Mouse (Mus musculus): ENCODE measurements around the gene Tenm2. TPM values are rescaled to one million over a fixed set of nuclear protein-coding genes. Genes with fewer than 3 reads are reported as not detected.

Gene Tenm2
- polyA plus RNA-seq, 1 experiment from 2014 or later = 3.2 TPM

DNA sequence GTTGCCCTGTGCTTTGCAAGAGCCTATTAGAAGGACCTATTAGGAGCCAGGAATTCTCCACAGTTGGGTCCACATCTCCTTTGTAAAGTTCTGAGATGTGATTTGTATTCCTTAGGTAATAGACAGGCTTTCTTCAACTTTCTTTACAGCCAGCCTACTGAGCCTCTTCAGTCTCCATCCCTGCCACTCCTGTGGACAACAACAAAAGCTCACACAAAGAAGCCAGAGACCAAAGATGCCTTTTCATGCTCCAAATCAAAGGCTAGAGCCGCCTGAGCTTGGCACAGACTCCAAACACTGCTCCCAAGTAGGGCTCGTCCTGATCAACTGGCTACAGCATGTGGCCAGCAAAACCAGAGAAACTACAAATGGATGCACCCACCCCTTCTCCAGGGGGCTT is 333.5 kb downstream of the Tenm2 start:
- ATAC-seq (ENCODE audit: insufficient read depth, low FRiP score, low TSS enrichment) (no peak), DNase-seq (ENCODE audit: low spot score) (no peak)
- Histone ChIP-seq H3K4me3 (ENCODE audit: low read depth, low read length) (no peak overlapping the region), H3K27me3 (ENCODE audit: control insufficient read depth, insufficient read depth, low read length) (no peaks in the 10 kb centered on the region), H3K9me3 (ENCODE audit: control insufficient read depth, low read length) (no peaks in the 10 kb centered on the region), H3K9ac (ENCODE audit: low read length) (no peak overlapping the region), H3K27ac (ENCODE audit: low read depth, low read length) (no peak overlapping the region), H3K4me1 (ENCODE audit: control insufficient read depth, insufficient read depth, low read length) (no peaks in the 10 kb centered on the region), H3K36me3 (ENCODE audit: control insufficient read depth, insufficient read depth, low read length) (no peaks in the 10 kb centered on the region), H3K4me2 (ENCODE audit: low read depth) (no peak overlapping the region)
- WGBS = 24% methylated on average over 2 of the region's 2 CpGs

GRCm38 (mm10) chr11:36893061-36893460 is 342.7 kb downstream of the Tenm2 start:
- DNase-seq (ENCODE audit: low spot score) (no peak), ATAC-seq (ENCODE audit: insufficient read depth, low FRiP score, low TSS enrichment) (no peak)
- no peaks in the 10 kb centered on the region for H3K27me3 ChIP-seq (ENCODE audit: control insufficient read depth, insufficient read depth, low read length)
- H3K4me2 ChIP-seq (ENCODE audit: low read depth) = no peak overlapping the region
- H3K27ac ChIP-seq (ENCODE audit: low read depth, low read length) = no peak overlapping the region
- no peak overlapping the region for H3K9ac ChIP-seq (ENCODE audit: low read length)
- no peaks in the 10 kb centered on the region for H3K4me1 ChIP-seq (ENCODE audit: control insufficient read depth, insufficient read depth, low read length)
- H3K9me3 ChIP-seq (ENCODE audit: control insufficient read depth, low read length) = no peaks in the 10 kb centered on the region
- H3K36me3 ChIP-seq (ENCODE audit: control insufficient read depth, insufficient read depth, low read length) = no peaks in the 10 kb centered on the region
- no peak overlapping the region for H3K4me3 ChIP-seq (ENCODE audit: low read depth, low read length)
- WGBS = 83% methylated on average over 3 of the region's 3 CpGs

- DNase-seq (ENCODE audit: low spot score) (peak; percentile 53), ATAC-seq (ENCODE audit: insufficient read depth, low FRiP score, low TSS enrichment) (0 out of 2 replicates have a peak, but pooled peaks have one; percentile 38)
- H3K4me1 ChIP-seq (ENCODE audit: control insufficient read depth, insufficient read depth, low read length) = no peaks in the 10 kb centered on the region
- H3K27ac ChIP-seq (ENCODE audit: low read depth, low read length) = no peak overlapping the region
- 38% methylated on average over 3 of the region's 3 CpGs for WGBS
- no peaks in the 10 kb centered on the region for H3K27me3 ChIP-seq (ENCODE audit: control insufficient read depth, insufficient read depth, low read length)
- H3K4me2 ChIP-seq (ENCODE audit: low read depth) = no peak overlapping the region
- no peak overlapping the region for H3K4me3 ChIP-seq (ENCODE audit: low read depth, low read length)
- no peaks in the 10 kb centered on the region for H3K36me3 ChIP-seq (ENCODE audit: control insufficient read depth, insufficient read depth, low read length)
- H3K9ac ChIP-seq (ENCODE audit: low read length) = no peak overlapping the region
- no peaks in the 10 kb centered on the region for H3K9me3 ChIP-seq (ENCODE audit: control insufficient read depth, low read length)
Observed at GRCm38 (mm10) chr11:36891106-36891505, 344.7 kb downstream of the Tenm2 start.

DNA sequence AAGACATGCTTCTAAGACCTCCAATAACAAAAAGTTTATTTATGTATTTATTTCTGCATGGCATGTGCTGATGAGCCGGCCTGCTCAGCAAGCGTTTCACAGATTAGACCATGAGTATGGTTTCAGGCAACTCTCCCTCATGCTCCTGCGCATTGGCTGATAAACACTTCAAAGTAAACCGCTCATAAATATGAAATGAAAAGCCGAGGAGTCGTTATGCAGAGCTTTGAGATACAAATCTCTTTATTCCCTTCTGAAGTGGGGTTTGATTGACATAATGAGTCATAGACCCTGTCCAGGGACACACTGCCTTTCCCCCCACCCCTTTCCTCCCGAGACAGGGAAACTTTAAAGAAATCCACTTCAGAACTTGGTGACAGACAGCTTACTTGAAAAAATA is 348.3 kb downstream of the Tenm2 start:
- H3K27ac ChIP-seq (ENCODE audit: low read depth, low read length) = no peak overlapping the region
- no peak for ATAC-seq (ENCODE audit: insufficient read depth, low FRiP score, low TSS enrichment)
- H3K4me1 ChIP-seq (ENCODE audit: control insufficient read depth, insufficient read depth, low read length) = no peaks in the 10 kb centered on the region
- H3K9ac ChIP-seq (ENCODE audit: low read length) = no peak overlapping the region
- H3K36me3 ChIP-seq (ENCODE audit: control insufficient read depth, insufficient read depth, low read length) = no peaks in the 10 kb centered on the region
- no peaks in the 10 kb centered on the region for H3K9me3 ChIP-seq (ENCODE audit: control insufficient read depth, low read length)
- H3K4me3 ChIP-seq (ENCODE audit: low read depth, low read length) = no peak overlapping the region
- WGBS = 77% methylated on average over 7 of the region's 7 CpGs
- DNase-seq (ENCODE audit: low spot score) = no peak
- no peaks in the 10 kb centered on the region for H3K27me3 ChIP-seq (ENCODE audit: control insufficient read depth, insufficient read depth, low read length)
- no peak overlapping the region for H3K4me2 ChIP-seq (ENCODE audit: low read depth)

GRCm38 (mm10) chr11:36886147-36886546 is 349.6 kb downstream of the Tenm2 start:
- H3K27ac ChIP-seq (ENCODE audit: low read depth, low read length) = no peak overlapping the region
- ATAC-seq (ENCODE audit: insufficient read depth, low FRiP score, low TSS enrichment) (no peak), DNase-seq (ENCODE audit: low spot score) (no peak)
- no peak overlapping the region for H3K9ac ChIP-seq (ENCODE audit: low read length)
- no peak overlapping the region for H3K4me2 ChIP-seq (ENCODE audit: low read depth)
- H3K4me3 ChIP-seq (ENCODE audit: low read depth, low read length) = no peak overlapping the region
- no peaks in the 10 kb centered on the region for H3K4me1 ChIP-seq (ENCODE audit: control insufficient read depth, insufficient read depth, low read length)
- no peaks in the 10 kb centered on the region for H3K36me3 ChIP-seq (ENCODE audit: control insufficient read depth, insufficient read depth, low read length)
- H3K27me3 ChIP-seq (ENCODE audit: control insufficient read depth, insufficient read depth, low read length) = no peaks in the 10 kb centered on the region
- H3K9me3 ChIP-seq (ENCODE audit: control insufficient read depth, low read length) = no peaks in the 10 kb centered on the region
- WGBS = 56% methylated on average over 3 of the region's 3 CpGs

- Histone ChIP-seq H3K4me1 (ENCODE audit: control insufficient read depth, insufficient read depth, low read length) (no peaks in the 10 kb centered on the region), H3K27me3 (ENCODE audit: control insufficient read depth, insufficient read depth, low read length) (no peaks in the 10 kb centered on the region), H3K9me3 (ENCODE audit: control insufficient read depth, low read length) (no peaks in the 10 kb centered on the region), H3K36me3 (ENCODE audit: control insufficient read depth, insufficient read depth, low read length) (no peaks in the 10 kb centered on the region), H3K27ac (ENCODE audit: low read depth, low read length) (no peak overlapping the region), H3K4me3 (ENCODE audit: low read depth, low read length) (no peak overlapping the region), H3K4me2 (ENCODE audit: low read depth) (no peak overlapping the region), H3K9ac (ENCODE audit: low read length) (no peak overlapping the region)
- no peak for DNase-seq (ENCODE audit: low spot score)
- no peak for ATAC-seq (ENCODE audit: insufficient read depth, low FRiP score, low TSS enrichment)
- 69% methylated on average over 4 of the region's 4 CpGs for WGBS
Observed at GRCm38 (mm10) chr11:36872961-36873360, 362.8 kb downstream of the Tenm2 start.

- Histone ChIP-seq H3K4me1 (ENCODE audit: control insufficient read depth, insufficient read depth, low read length) (no peaks in the 10 kb centered on the region), H3K9me3 (ENCODE audit: control insufficient read depth, low read length) (no peaks in the 10 kb centered on the region), H3K9ac (ENCODE audit: low read length) (no peak overlapping the region), H3K27ac (ENCODE audit: low read depth, low read length) (no peak overlapping the region), H3K27me3 (ENCODE audit: control insufficient read depth, insufficient read depth, low read length) (no peaks in the 10 kb centered on the region), H3K36me3 (ENCODE audit: control insufficient read depth, insufficient read depth, low read length) (no peaks in the 10 kb centered on the region), H3K4me3 (ENCODE audit: low read depth, low read length) (no peak overlapping the region), H3K4me2 (ENCODE audit: low read depth) (no peak overlapping the region)
- WGBS = 82% methylated on average over 5 of the region's 5 CpGs
- ATAC-seq (ENCODE audit: insufficient read depth, low FRiP score, low TSS enrichment) (no peak), DNase-seq (ENCODE audit: low spot score) (no peak)
Observed at GRCm38 (mm10) chr11:36870548-36870947, 365.2 kb downstream of the Tenm2 start.

- no peak for ATAC-seq (ENCODE audit: insufficient read depth, low FRiP score, low TSS enrichment)
- DNase-seq (ENCODE audit: low spot score) = no peak
- 66% methylated on average over 3 of the region's 3 CpGs for WGBS
Observed at GRCm38 (mm10) chr11:36851690-36852089, 384.1 kb downstream of the Tenm2 start.

GRCm38 (mm10) chr11:36847451-36847850 is 388.3 kb downstream of the Tenm2 start:
- no peak overlapping the region for H3K4me2 ChIP-seq (ENCODE audit: low read depth)
- H3K9me3 ChIP-seq (ENCODE audit: control insufficient read depth, low read length) = no peaks in the 10 kb centered on the region
- DNase-seq (ENCODE audit: low spot score) (no peak), ATAC-seq (ENCODE audit: insufficient read depth, low FRiP score, low TSS enrichment) (no peak)
- no peak overlapping the region for H3K9ac ChIP-seq (ENCODE audit: low read length)
- 94% methylated on average over 6 of the region's 6 CpGs for WGBS
- no peak overlapping the region for H3K4me3 ChIP-seq (ENCODE audit: low read depth, low read length)
- no peaks in the 10 kb centered on the region for H3K27me3 ChIP-seq (ENCODE audit: control insufficient read depth, insufficient read depth, low read length)
- no peaks in the 10 kb centered on the region for H3K4me1 ChIP-seq (ENCODE audit: control insufficient read depth, insufficient read depth, low read length)
- H3K27ac ChIP-seq (ENCODE audit: low read depth, low read length) = no peak overlapping the region
- H3K36me3 ChIP-seq (ENCODE audit: control insufficient read depth, insufficient read depth, low read length) = no peaks in the 10 kb centered on the region

More at GRCm38 (mm10) chr11:36851690-36852089, 384.1 kb downstream of the Tenm2 start:
- Histone ChIP-seq H3K4me3 (ENCODE audit: low read depth, low read length) (no peak overlapping the region), H3K9me3 (ENCODE audit: control insufficient read depth, low read length) (no peaks in the 10 kb centered on the region), H3K4me1 (ENCODE audit: control insufficient read depth, insufficient read depth, low read length) (no peaks in the 10 kb centered on the region), H3K36me3 (ENCODE audit: control insufficient read depth, insufficient read depth, low read length) (no peaks in the 10 kb centered on the region), H3K4me2 (ENCODE audit: low read depth) (no peak overlapping the region), H3K27me3 (ENCODE audit: control insufficient read depth, insufficient read depth, low read length) (no peaks in the 10 kb centered on the region), H3K27ac (ENCODE audit: low read depth, low read length) (no peak overlapping the region), H3K9ac (ENCODE audit: low read length) (no peak overlapping the region)
